Mouse (Mus musculus) embryonic fibroblast, embryonic 13.5 days (primary cell): ENCODE measurements around the gene Nop2.

ENCODE experiments used
- CTCF ChIP-seq: IDR thresholded peaks from 2 replicates; pipeline ENCODE4 v1.5.1; 2011; ENCODE audit warnings: mild to moderate bottlenecking, control low read depth, low read length, moderate library complexity, borderline replicate concordance; ENCODE audit not compliant: insufficient read depth
- POLR2A ChIP-seq: IDR thresholded peaks from 2 replicates; pipeline ENCODE4 v1.6.1; 2011; ENCODE audit warnings: low read depth, mild to moderate bottlenecking, control low read depth, low read length, moderate library complexity

DNA sequence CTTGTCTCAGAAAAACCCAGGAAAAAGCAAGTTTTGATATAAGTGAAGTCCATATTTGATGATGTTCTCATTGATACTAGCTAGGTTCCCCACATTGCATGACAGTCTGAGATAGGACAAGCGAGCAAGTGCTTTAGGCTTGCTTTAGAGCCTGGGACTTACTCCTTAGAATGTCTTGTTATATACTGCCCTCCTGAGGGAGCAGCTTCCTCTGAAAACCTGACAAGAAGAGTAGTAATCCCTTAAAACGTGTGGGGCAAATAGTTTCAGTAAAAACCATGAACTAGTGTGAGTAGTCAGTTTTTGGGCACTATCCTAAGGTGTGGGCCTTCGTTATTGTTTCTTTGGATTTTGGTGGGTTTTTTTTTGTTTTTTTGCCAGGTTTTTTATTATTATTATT lies 11.4 kb downstream of the Nop2 start:
- no peak for TF ChIP-seq CTCF
- TF ChIP-seq POLR2A = no peak
